Mouse (Mus musculus) ES-E14 (cell line): ENCODE measurements around the gene Wdr83. TPM values are rescaled to one million over a fixed set of nuclear protein-coding genes. Genes with fewer than 3 reads are reported as not detected.

Experiments
- DNase-seq: peaks from one replicate; pipeline ENCODE4 v3.0.0-alpha.2; 2013; ENCODE audit warnings: low read depth, low spot score
- H3K27ac ChIP-seq: 2 replicates; pipeline ENCODE4 v1.5.1; 2012; ENCODE audit warnings: low read depth, mild to moderate bottlenecking, low read length, moderate library complexity, mixed read lengths; ENCODE audit not compliant: poor library complexity, insufficient read depth, severe bottlenecking
- H3K36me3 ChIP-seq: 2 replicates; pipeline ENCODE4 v1.6.1; 2012; ENCODE audit warnings: mild to moderate bottlenecking, low read length, moderate library complexity, mixed read lengths; ENCODE audit not compliant: control insufficient read depth, poor library complexity, insufficient read depth, severe bottlenecking
- H3K4me1 ChIP-seq, 2 experiments: fragments of 150-350 bp in 1 of 2; sonication (generic) in 1 of 2; 2 replicates each; pipeline ENCODE4 v1.6.1; 2012; ENCODE audit warnings: low read length in 2 of 2, mild to moderate bottlenecking in 1 of 2, mixed read lengths in 1 of 2; ENCODE audit not compliant: control insufficient read depth in 2 of 2, insufficient read depth in 2 of 2, poor library complexity in 1 of 2
- H3K4me3 ChIP-seq, 2 experiments: fragments of 150-350 bp in 1 of 2; sonication (generic) in 1 of 2; 2 replicates each; pipeline ENCODE4 v1.5.1; 2012; ENCODE audit warnings: low read length in 2 of 2, low read depth in 1 of 2, mild to moderate bottlenecking in 1 of 2, mixed read lengths in 1 of 2; ENCODE audit not compliant: insufficient read depth in 1 of 2, poor library complexity in 1 of 2, severe bottlenecking in 1 of 2
- H3K9ac ChIP-seq: 2 replicates; pipeline ENCODE4 v1.6.1; 2012; ENCODE audit warnings: low read depth, mild to moderate bottlenecking, low read length, mixed read lengths; ENCODE audit not compliant: poor library complexity, insufficient read depth, severe bottlenecking
- H3K9me3 ChIP-seq: fragments of 150-350 bp; sonication (generic); 2 replicates; pipeline ENCODE4 v1.6.1; 2012; ENCODE audit warnings: low read depth, mild to moderate bottlenecking, low read length; ENCODE audit not compliant: control insufficient read depth, insufficient read depth
- CHD2 ChIP-seq: IDR thresholded peaks from 2 replicates; pipeline ENCODE4 v1.6.1; 2014; ENCODE audit warnings: mild to moderate bottlenecking, low read depth, low read length, inconsistent platforms
- HCFC1 ChIP-seq: IDR thresholded peaks from 2 replicates; pipeline ENCODE4 v1.6.1; 2012; ENCODE audit warnings: low read length, inconsistent platforms, borderline replicate concordance; ENCODE audit not compliant: insufficient read depth
- MAFK ChIP-seq: IDR thresholded peaks from 2 replicates; pipeline ENCODE4 v1.6.1; 2014; ENCODE audit warnings: mild to moderate bottlenecking, low read depth, low read length, inconsistent platforms; ENCODE audit not compliant: insufficient read depth
- ZC3H11A ChIP-seq: IDR thresholded peaks from 2 replicates; pipeline ENCODE4 v1.6.1; 2012; ENCODE audit warnings: low read depth, mild to moderate bottlenecking, inconsistent platforms, low read length, borderline replicate concordance
- ZNF384 ChIP-seq: IDR thresholded peaks from 2 replicates; pipeline ENCODE4 v1.6.1; 2012; ENCODE audit warnings: low read depth, low read length, inconsistent platforms
- in situ Hi-C, 2 experiments: fragments of 600-800 bp; cut with MboI; formaldehyde crosslinking; loops; one replicate each; pipeline ENCODE4 v1.15.1; 2025; ENCODE audit warnings: low sequenced_read_pairs in 2 of 2, inconsistent platforms in 1 of 2; ENCODE audit not compliant: unreplicated experiment in 2 of 2
- total RNA-seq: library from RNA; depleted of rRNA; stranded (reverse); fragments of 300-350 nt; gene quantifications from 2 replicates; pipeline ENCODE4 v1.2.3, GENCODE M21; 2012; rRNA removed

Gene Wdr83
- total RNA-seq, 1 experiment: 26.4 TPM

DNA sequence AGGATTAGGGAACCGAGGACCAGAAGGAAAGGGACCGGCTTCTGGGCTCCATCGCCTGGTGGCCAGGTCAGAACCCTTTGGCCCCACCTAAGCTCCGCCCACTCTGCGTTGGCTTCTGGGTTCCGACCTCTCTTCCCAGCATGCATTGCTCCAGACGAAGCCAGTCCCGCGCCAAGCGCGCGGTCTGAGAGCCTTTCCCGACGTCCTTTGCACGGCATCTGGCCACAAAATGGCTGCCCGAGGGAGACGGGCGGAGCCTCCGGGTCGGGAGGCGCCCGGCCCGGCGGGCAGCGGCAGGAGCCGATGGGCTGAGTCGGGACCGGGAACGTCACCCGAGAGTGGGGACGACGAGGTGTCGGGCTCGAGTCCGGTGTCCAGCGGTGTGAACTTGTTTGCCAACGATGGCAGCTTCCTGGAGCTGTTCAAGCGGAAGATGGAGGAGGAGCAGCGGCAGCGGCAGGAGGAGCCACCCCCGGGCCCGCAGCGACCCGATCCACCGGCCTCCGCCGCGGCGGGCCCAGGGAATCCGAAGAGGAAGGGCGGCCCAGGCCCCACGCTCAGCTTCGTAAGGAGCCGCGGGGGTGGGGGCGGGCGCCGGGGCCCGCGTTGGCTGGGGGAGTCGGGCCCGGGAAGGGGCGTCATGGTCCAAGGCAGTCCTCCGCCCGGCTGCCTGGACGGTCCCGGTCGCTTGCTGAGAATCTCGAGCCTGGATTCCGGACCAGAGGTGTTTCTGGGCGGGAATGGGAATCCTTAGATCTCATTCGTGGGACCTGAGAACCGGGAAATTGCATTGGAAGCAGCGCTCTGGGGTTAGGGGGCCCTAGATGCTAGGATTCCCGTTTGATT, 54.2 kb downstream of the Wdr83 start, which contains the start of gene Trir:
Trir (plus strand) TSS at position 154 of the 846 bp plus-strand sequence.
- Histone ChIP-seq H3K36me3 (peaks cover 42% of the 10 kb centered on the region), H3K27ac (peak within 1 kb of the TSS; percentile 83), H3K9ac (peak within 1 kb of the TSS; percentile 96), H3K4me1 (peaks cover 3 to 12% of the 10 kb centered on the region in 2 experiments), H3K9me3 (no peaks in the 10 kb centered on the region), H3K4me3 (peak within 1 kb of the TSS; percentile 88 to 97)
- peak; percentile 73; the same call in 1 of the 2 replicates for TF ChIP-seq HCFC1
- TF ChIP-seq ZNF384: no peak
- in situ Hi-C loops: no loop called here
- DNase-seq: peak; percentile 98

DNA sequence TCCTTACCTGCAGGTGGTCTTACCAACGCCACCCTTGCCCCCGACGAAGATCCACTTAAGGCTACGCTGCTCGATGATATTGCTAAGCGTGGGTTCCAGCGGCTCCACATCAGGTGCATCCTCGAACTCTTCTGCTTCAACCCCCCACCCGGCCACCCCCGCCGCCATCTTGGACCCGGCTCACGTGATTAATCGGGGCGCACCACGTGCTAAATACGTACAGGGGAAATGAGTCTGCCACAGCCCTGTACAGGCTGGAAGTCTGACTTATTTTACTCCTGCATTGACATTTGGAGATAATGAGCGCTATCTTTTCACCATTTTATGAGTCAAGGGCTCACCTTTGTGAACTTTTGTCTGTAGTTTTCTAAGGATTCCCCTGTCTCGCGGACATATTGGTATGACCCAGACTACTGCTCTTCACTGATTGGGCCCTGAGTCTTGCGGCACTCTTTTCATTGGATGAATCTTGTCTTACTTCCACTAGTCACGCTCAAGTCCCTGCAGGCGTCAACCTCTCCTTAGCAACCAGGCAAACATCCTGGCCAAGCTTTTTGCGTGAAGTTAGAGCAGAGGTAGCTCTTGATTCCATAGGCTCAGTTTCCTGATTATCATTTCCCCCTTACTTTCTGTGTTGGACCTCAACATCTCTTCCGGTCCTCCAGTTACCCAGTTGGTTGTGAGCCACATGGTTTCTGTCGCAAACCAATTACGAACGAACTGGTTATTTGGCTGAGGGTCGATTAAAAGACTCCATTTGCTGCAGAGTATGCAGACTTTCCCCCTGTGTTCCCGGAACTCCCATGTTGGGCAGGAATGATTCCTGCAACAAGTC, 55.8 kb downstream of the Wdr83 start, which contains the start of gene Asna1:
Asna1 (minus strand) TSS at position 184 of the 835 bp plus-strand sequence.
- in situ Hi-C loops: no loop called here
- H3K4me1 ChIP-seq: peaks cover 3 to 12% of the 10 kb centered on the region in 2 experiments
- H3K4me3 ChIP-seq: peak within 1 kb of the TSS; percentile 85 to 97
- DNase-seq: peak; percentile 83
- peak within 1 kb of the TSS; percentile 57 for H3K27ac ChIP-seq
- no peak; the same call in 1 of the 2 replicates for TF ChIP-seq CHD2
- TF ChIP-seq HCFC1: peak; percentile 57; the same call in 1 of the 2 replicates
- TF ChIP-seq MAFK: no peak
- no peak for TF ChIP-seq ZC3H11A
- TF ChIP-seq ZNF384: no peak
- H3K9me3 ChIP-seq: no peaks in the 10 kb centered on the region
- H3K9ac ChIP-seq: peak within 1 kb of the TSS; percentile 95
- H3K36me3 ChIP-seq: peaks cover 39% of the 10 kb centered on the region

Other genes with a start within 250 kb of the Wdr83 start
- gene Gadd45gip1, start 249.8 kb downstream of the Wdr83 start, total RNA-seq: 24.7 and 30.8 TPM in 2 replicates
- gene Rad23a, start 240.6 kb downstream of the Wdr83 start, total RNA-seq: 76.7 and 76.8 TPM in 2 replicates
- gene Calr, start 234.4 kb downstream of the Wdr83 start, total RNA-seq: 1,121 and 1,357 TPM in 2 replicates
- gene Farsa, start 224.3 kb downstream of the Wdr83 start, total RNA-seq: 123 and 137 TPM in 2 replicates
- 34.7 and 42.3 TPM in 2 replicates for gene Syce2, start 209.2 kb downstream of the Wdr83 start, total RNA-seq
- gene Gcdh, start 187.4 kb downstream of the Wdr83 start, total RNA-seq: 36.3 and 57.2 TPM in 2 replicates
- 0.31 and 0.53 TPM in 2 replicates for gene Klf1, start 179.4 kb downstream of the Wdr83 start, total RNA-seq
- gene Dnase2a, start 172.7 kb downstream of the Wdr83 start, total RNA-seq: 23.7 and 29.5 TPM in 2 replicates
- gene Mast1, start 143.9 kb downstream of the Wdr83 start, total RNA-seq: 1.4 and 2.5 TPM in 2 replicates
- 0.13 TPM in 1 of 2 replicates, not detected in the other for gene Rtbdn, start 134.3 kb downstream of the Wdr83 start, total RNA-seq
- not detected in 2 replicates for gene Gm49661, start 111.9 kb downstream of the Wdr83 start, total RNA-seq
- 259 and 328 TPM in 2 replicates for gene Prdx2, start 111.7 kb downstream of the Wdr83 start, total RNA-seq
- gene Rnaseh2a, start 111.5 kb downstream of the Wdr83 start, total RNA-seq: 160 and 174 TPM in 2 replicates
- gene Junb, start 102.6 kb downstream of the Wdr83 start, total RNA-seq: 53.8 and 57.6 TPM in 2 replicates
- 28.6 and 52.9 TPM in 2 replicates for gene Hook2, start 90.7 kb downstream of the Wdr83 start, total RNA-seq
- gene Best2, start 66.8 kb downstream of the Wdr83 start, total RNA-seq: 0.22 and 0.48 TPM in 2 replicates
- 237 and 266 TPM in 2 replicates for gene Asna1, start 56.0 kb downstream of the Wdr83 start, total RNA-seq
- 161 and 181 TPM in 2 replicates for gene Trir, start 54.5 kb downstream of the Wdr83 start, total RNA-seq
- gene Tnpo2, start 44.4 kb downstream of the Wdr83 start, total RNA-seq: 88.4 and 101 TPM in 2 replicates
- gene Fbxw9, start 21.3 kb downstream of the Wdr83 start, total RNA-seq: 49.3 and 86.0 TPM in 2 replicates
- not detected in 2 replicates for gene Gm5741, start 13.3 kb downstream of the Wdr83 start, total RNA-seq
- gene Dhps, start 9.5 kb downstream of the Wdr83 start, total RNA-seq: 54.1 and 63.1 TPM in 2 replicates
- gene Wdr83os, start 566 bp downstream of the Wdr83 start, total RNA-seq: 24.9 and 27.6 TPM in 2 replicates
- 40.2 and 78.2 TPM in 2 replicates for gene Man2b1, start 2.0 kb upstream of the Wdr83 start, total RNA-seq
- gene Zfp791, start 41.8 kb upstream of the Wdr83 start, total RNA-seq: 0.58 and 1.0 TPM in 2 replicates
- not detected in 2 replicates for gene Cks1brt, start 70.6 kb upstream of the Wdr83 start, total RNA-seq
- not detected in 2 replicates for gene Olfr371, start 144.7 kb upstream of the Wdr83 start, total RNA-seq
- 60.7 and 105 TPM in 2 replicates for gene Orc6, start 218.3 kb upstream of the Wdr83 start, total RNA-seq
- 74.8 and 109 TPM in 2 replicates for gene Vps35, start 218.5 kb upstream of the Wdr83 start, total RNA-seq